Mouse (Mus musculus) brain, embryonic 14.5 days (tissue): ENCODE measurements around the gene Pnmal2.

Experiments used
- CTCF ChIP-seq: fragments of 200-500 bp; IDR thresholded peaks from 2 replicates; pipeline ENCODE4 v1.5.1; 2012; ENCODE audit warnings: inconsistent platforms, mild to moderate bottlenecking, moderate library complexity, borderline replicate concordance; ENCODE audit not compliant: insufficient read depth, insufficient read length; ENCODE audit errors: extremely low read depth
- POLR2A ChIP-seq: fragments of 200-500 bp; IDR thresholded peaks from 2 replicates; pipeline ENCODE4 v1.6.1; 2012; ENCODE audit warnings: mild to moderate bottlenecking, inconsistent platforms, borderline replicate concordance; ENCODE audit not compliant: poor library complexity, insufficient read depth, insufficient read length, severe bottlenecking; ENCODE audit errors: extremely low read depth

- TF ChIP-seq CTCF: no peak
- TF ChIP-seq POLR2A: no peak
Observed at GRCm38 (mm10) chr7:16918670-16919069, 25.8 kb upstream of the Pnmal2 start.
